Mouse (Mus musculus): ENCODE measurements at regions not wholly inside any gene's neighbourhood (a gene's known extent, or its start where the extent isn't known, plus 50 kb on each side); places are given as distances from the start of the nearest gene placed in this dataset.

GRCm38 (mm10) chr2:123813182-123813949 lies 276.4 kb upstream of the Sema6d start:
- Histone ChIP-seq H3K4me3 (replicated peaks; ENCODE audit: low read length) (no peak overlapping the region), H3K4me2 (replicated peaks; ENCODE audit: low read depth, low read length, severe bottlenecking) (no peak overlapping the region), H3K9me3 (ENCODE audit: control insufficient read depth, low read length) (no peaks in the 10 kb centered on the region), H3K9ac (ENCODE audit: low read depth, low read length, severe bottlenecking) (no peak overlapping the region), H3K27me3 (ENCODE audit: control insufficient read depth, insufficient read depth, low read length) (no peaks in the 10 kb centered on the region), H3K4me1 (ENCODE audit: control insufficient read depth, insufficient read depth, low read length) (no peaks in the 10 kb centered on the region), H3K36me3 (ENCODE audit: control insufficient read depth, insufficient read depth, low read length) (no peaks in the 10 kb centered on the region), H3K27ac (replicated peaks; ENCODE audit: low read depth, low read length) (no peak overlapping the region)
- no peak for DNase-seq (ENCODE audit: low spot score)
- 66% methylated on average over 15 of the region's 15 CpGs for WGBS
- no peak for TF ChIP-seq POLR2A (IDR thresholded peaks at IDR 0.05; ENCODE audit: borderline replicate concordance, extremely low read depth, insufficient read depth, insufficient read length)
- ATAC-seq (ENCODE audit: low FRiP score, low read depth): no peak

- Histone ChIP-seq H3K9ac (ENCODE audit: low read depth, low read length, severe bottlenecking) (no peak overlapping the region), H3K36me3 (ENCODE audit: control insufficient read depth, insufficient read depth, low read length) (no peaks in the 10 kb centered on the region), H3K4me3 (replicated peaks; ENCODE audit: low read length) (no peak overlapping the region), H3K4me1 (ENCODE audit: control insufficient read depth, insufficient read depth, low read length) (no peaks in the 10 kb centered on the region), H3K4me2 (replicated peaks; ENCODE audit: low read depth, low read length, severe bottlenecking) (no peak overlapping the region), H3K27ac (replicated peaks; ENCODE audit: low read depth, low read length) (no peak overlapping the region), H3K27me3 (ENCODE audit: control insufficient read depth, insufficient read depth, low read length) (no peaks in the 10 kb centered on the region), H3K9me3 (ENCODE audit: control insufficient read depth, low read length) (no peaks in the 10 kb centered on the region)
- ATAC-seq (ENCODE audit: low FRiP score, low read depth) (no peak), DNase-seq (ENCODE audit: low spot score) (no peak)
- WGBS: 45% methylated on average over 3 of the region's 3 CpGs
- no peak for TF ChIP-seq POLR2A (IDR thresholded peaks at IDR 0.05; ENCODE audit: borderline replicate concordance, extremely low read depth, insufficient read depth, insufficient read length)
Measured at GRCm38 (mm10) chr2:123813950-123814337, 275.8 kb upstream of the Sema6d start.

- no peak overlapping the region for H3K4me3 ChIP-seq (replicated peaks; ENCODE audit: low read length)
- ATAC-seq (ENCODE audit: low FRiP score, low read depth) (no peak), DNase-seq (ENCODE audit: low spot score) (no peak)
- TF ChIP-seq POLR2A (IDR thresholded peaks at IDR 0.05; ENCODE audit: borderline replicate concordance, extremely low read depth, insufficient read depth, insufficient read length): no peak
- H3K36me3 ChIP-seq (ENCODE audit: control insufficient read depth, insufficient read depth, low read length): no peaks in the 10 kb centered on the region
- H3K9me3 ChIP-seq (ENCODE audit: control insufficient read depth, low read length): no peaks in the 10 kb centered on the region
- 90% methylated on average over 2 of the region's 2 CpGs for WGBS
- no peaks in the 10 kb centered on the region for H3K4me1 ChIP-seq (ENCODE audit: control insufficient read depth, insufficient read depth, low read length)
- H3K4me2 ChIP-seq (replicated peaks; ENCODE audit: low read depth, low read length, severe bottlenecking): no peak overlapping the region
- no peaks in the 10 kb centered on the region for H3K27me3 ChIP-seq (ENCODE audit: control insufficient read depth, insufficient read depth, low read length)
- H3K9ac ChIP-seq (ENCODE audit: low read depth, low read length, severe bottlenecking): no peak overlapping the region
- H3K27ac ChIP-seq (replicated peaks; ENCODE audit: low read depth, low read length): no peak overlapping the region
Measured at GRCm38 (mm10) chr2:123816627-123817026, 273.1 kb upstream of the Sema6d start.

GRCm38 (mm10) chr2:123833540-123834136 lies 256.1 kb upstream of the Sema6d start:
- Histone ChIP-seq H3K36me3 (ENCODE audit: control insufficient read depth, insufficient read depth, low read length) (no peaks in the 10 kb centered on the region), H3K4me3 (replicated peaks; ENCODE audit: low read length) (no peak overlapping the region), H3K27me3 (ENCODE audit: control insufficient read depth, insufficient read depth, low read length) (no peaks in the 10 kb centered on the region), H3K27ac (replicated peaks; ENCODE audit: low read depth, low read length) (no peak overlapping the region), H3K9me3 (ENCODE audit: control insufficient read depth, low read length) (no peaks in the 10 kb centered on the region), H3K9ac (ENCODE audit: low read depth, low read length, severe bottlenecking) (no peak overlapping the region), H3K4me2 (replicated peaks; ENCODE audit: low read depth, low read length, severe bottlenecking) (no peak overlapping the region), H3K4me1 (ENCODE audit: control insufficient read depth, insufficient read depth, low read length) (no peaks in the 10 kb centered on the region)
- WGBS: 58% methylated on average over 1 of the region's 1 CpGs
- no peak for ATAC-seq (ENCODE audit: low FRiP score, low read depth)
- no peak for TF ChIP-seq POLR2A (IDR thresholded peaks at IDR 0.05; ENCODE audit: borderline replicate concordance, extremely low read depth, insufficient read depth, insufficient read length)
- DNase-seq (ENCODE audit: low spot score): no peak
